In genomic region chr6:124476796-124477195, GRCm38 (mm10) we compare ENCODE assay signal across 14 mouse cellular contexts. TPM values are rescaled to one million over a fixed set of nuclear protein-coding genes. Genes with fewer than 3 reads are reported as not detected.
"Had no signal": no experiment of that assay in that cellular context is flagged by ENCODE, and none has a peak within 500 bp of the region (broad histone marks: within the 10 kb centered on the region; RNA-seq: fewer than 3 reads in every experiment).

No protein-coding gene starts in this region.

- H3K4me1 ChIP-seq: limb, embryonic 10.5 days; midbrain, embryonic 12.5 days; stomach, embryonic 15.5 days had no signal

- ATAC-seq: liver, postnatal 0 days; midbrain, embryonic 16.5 days had no signal

- H3K36me3 ChIP-seq: limb, embryonic 10.5 days; liver, embryonic 13.5 days; lung, embryonic 15.5 days; midbrain, embryonic 12.5 days; stomach, embryonic 15.5 days had no signal

- H3K27ac ChIP-seq: limb, embryonic 10.5 days; lung, embryonic 15.5 days; midbrain, embryonic 12.5 days had no signal

- H3K4me3 ChIP-seq: limb, embryonic 10.5 days; liver, embryonic 13.5 days; lung, embryonic 15.5 days; midbrain, embryonic 12.5 days; stomach, embryonic 15.5 days had no signal

- H3K9ac ChIP-seq: liver, embryonic 13.5 days; liver, postnatal 0 days; lung, embryonic 15.5 days; midbrain, embryonic 12.5 days; stomach, embryonic 15.5 days had no signal

- H3K4me2 ChIP-seq: midbrain, embryonic 12.5 days; stomach, embryonic 15.5 days had no signal

- H3K27me3 ChIP-seq: liver, embryonic 13.5 days; lung, embryonic 15.5 days; midbrain, embryonic 12.5 days; stomach, embryonic 15.5 days had no signal

- DNase-seq: kidney, adult 8-10 months; kidney, postnatal 36 days; liver, embryonic 13.5 days; liver, postnatal 0 days; lung, postnatal 14 days; right cerebral cortex, postnatal 14 days; thymus, adult 2 months; thymus, postnatal 25 days had no signal

- H3K9me3 ChIP-seq: limb, embryonic 10.5 days; liver, embryonic 13.5 days; lung, embryonic 15.5 days; midbrain, embryonic 12.5 days; stomach, embryonic 15.5 days had no signal

RNA-seq across cellular contexts. Expression of gene C1ra, which starts 35.4 kb away (rescaled TPM):
- total RNA-seq: megakaryocyte-erythroid progenitor cell, adult 5-6 weeks had no signal
